Mouse (Mus musculus): ENCODE data around the gene Tnfrsf21.

The Tnfrsf21 gene

DNA sequence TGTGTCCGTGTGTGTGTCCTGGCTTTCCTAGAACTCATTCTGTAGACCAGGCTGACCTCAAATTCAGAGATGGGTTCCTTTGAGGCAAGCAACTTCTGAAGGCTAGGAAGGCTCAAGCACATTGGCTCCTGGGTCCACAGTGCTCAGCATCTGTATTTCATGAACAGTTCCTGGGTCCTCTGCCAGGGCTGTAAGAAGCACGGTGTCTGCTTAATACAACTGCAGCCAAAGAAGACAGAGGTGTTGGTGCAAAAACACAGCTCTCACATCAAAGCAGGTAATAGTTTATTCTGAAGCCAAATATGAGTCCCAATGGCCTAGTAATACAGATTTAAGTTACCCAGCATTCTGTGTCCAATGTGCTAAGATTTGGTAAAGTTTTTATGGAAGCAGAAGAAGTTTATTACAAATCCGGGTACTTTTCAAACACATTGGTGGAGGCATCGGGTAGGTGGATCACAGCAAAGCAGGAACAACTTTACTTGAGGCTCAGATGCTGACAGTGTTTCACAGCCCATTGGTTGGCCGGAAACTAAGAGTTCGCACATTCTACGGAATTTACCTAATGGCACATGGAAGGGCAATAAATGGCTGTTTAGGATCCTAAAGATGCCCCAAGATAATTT, 112.7 kb downstream of the Tnfrsf21 start:
- intact Hi-C loops (cut with DNase I): no loop called here

DNA sequence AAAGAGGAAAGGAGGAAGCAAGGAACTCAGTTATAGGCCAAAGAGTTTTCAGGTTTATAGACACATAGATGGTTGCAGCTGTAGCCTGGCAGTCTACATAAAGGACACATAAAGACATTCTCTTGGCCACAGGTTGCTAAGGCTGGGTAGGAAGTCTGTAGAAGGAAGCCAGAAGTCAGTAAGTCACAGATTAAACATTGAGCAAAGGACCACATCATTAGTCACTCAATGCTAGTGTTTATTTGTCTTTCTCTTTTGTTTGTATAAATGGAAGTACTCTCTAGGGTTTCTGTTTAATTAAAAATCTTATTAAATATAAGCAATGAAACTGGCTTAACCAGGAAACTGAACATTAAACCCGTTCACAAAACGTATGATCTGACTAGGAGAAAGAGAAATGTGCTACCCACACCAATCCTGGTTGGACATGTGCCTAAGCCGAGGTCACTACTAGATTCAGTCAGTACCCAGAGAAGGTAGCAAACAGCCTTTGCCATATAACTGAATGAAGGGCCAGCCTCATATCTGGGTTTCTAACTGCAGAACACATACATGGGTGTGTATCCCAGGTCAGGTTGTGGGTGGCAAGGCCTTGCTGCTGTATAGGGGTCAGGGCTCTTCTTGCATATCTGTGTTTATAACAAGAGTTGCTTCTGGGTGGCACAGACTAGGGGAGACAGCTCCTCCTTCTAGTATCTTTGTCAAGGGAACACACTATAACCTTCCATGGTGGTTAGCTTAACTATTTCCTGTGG, 113.9 kb downstream of the Tnfrsf21 start:
- intact Hi-C loops (cut with DNase I): no loop called here

GRCm38 (mm10) chr17:43130870-43131264, 114.5 kb downstream of the Tnfrsf21 start:
- intact Hi-C loops (cut with DNase I): no loop called here

GRCm38 (mm10) chr17:43132477-43132876, 116.1 kb downstream of the Tnfrsf21 start:
- intact Hi-C loops (cut with DNase I): no loop called here

GRCm38 (mm10) chr17:43133106-43133505, 116.8 kb downstream of the Tnfrsf21 start:
- intact Hi-C loops (cut with DNase I): no loop called here

- intact Hi-C loops (cut with DNase I): no loop called here
These were observed 118.6 kb downstream of the Tnfrsf21 start for GRCm38 (mm10) chr17:43134991-43135390.

GRCm38 (mm10) chr17:43135398-43136265, 119.3 kb downstream of the Tnfrsf21 start:
- intact Hi-C loops (cut with DNase I): no loop called here

DNA sequence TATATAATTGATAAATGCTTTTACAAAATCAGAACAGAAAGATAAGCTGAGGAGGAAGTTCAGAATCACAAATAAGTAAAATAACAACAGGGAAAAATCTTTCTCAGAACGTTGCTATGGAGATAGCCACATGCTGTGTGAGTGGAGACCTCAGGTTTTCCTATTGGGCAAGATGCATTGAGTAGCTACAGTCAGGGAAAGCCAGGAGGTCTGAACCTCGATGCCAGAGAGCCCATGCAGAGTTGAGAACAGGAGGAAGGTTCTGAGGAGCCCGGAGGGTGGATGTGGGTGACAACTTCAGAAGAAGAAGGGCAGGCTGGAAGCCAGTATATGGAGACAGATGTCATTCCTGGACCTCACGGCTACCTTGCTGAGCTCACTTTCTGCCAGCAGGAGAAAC, 120.4 kb downstream of the Tnfrsf21 start:
- intact Hi-C loops (cut with DNase I): no loop called here

- intact Hi-C loops (cut with DNase I): no loop called here
These were observed 121.5 kb downstream of the Tnfrsf21 start for GRCm38 (mm10) chr17:43137838-43138237.

GRCm38 (mm10) chr17:43138356-43138755, 122.0 kb downstream of the Tnfrsf21 start:
- intact Hi-C loops (cut with DNase I): no loop called here

All from adrenal gland (tissue).